Mouse (Mus musculus): ENCODE data around the gene Tmem156. TPM values are rescaled to one million over a fixed set of nuclear protein-coding genes. Genes with fewer than 3 reads are reported as not detected.
"Not testable (repeated sequence)": the region's sequence is repeated elsewhere in the genome, so short reads cannot be mapped to it uniquely, and the experiment has no call there.

Gene Tmem156
- total RNA-seq (2021), result under 1 TPM in 1 of 2 experiments, not detected in 1; 0.53 TPM
- long read RNA-seq, experiment 1, result 0 reads
- long read RNA-seq, experiment 2, partial matches to known transcripts, result 0 of 1 reads
- long read RNA-seq, experiment 2, other reads (novel, unspliced or antisense), result 1 of 1 reads

- DNase-seq (ENCODE audit: low spot score in 2 of 2), result no peak
These were observed at the start of gene Tmem156 for GRCm38 (mm10) chr5:65091921-65092320. TSS of gene Tmem156 (minus strand) at chr5:65092132.

GRCm38 (mm10) chr5:65141242-65141641 is 49.3 kb upstream of the Tmem156 start:
- no peak for DNase-seq (ENCODE audit: low spot score in 2 of 2)

- DNase-seq (ENCODE audit: low spot score in 2 of 2), result no peak
These were observed 45.1 kb upstream of the Tmem156 start for GRCm38 (mm10) chr5:65137073-65137472.

- DNase-seq (ENCODE audit: low spot score in 2 of 2), result no peak
These were observed 44.2 kb upstream of the Tmem156 start for GRCm38 (mm10) chr5:65136159-65136558.

GRCm38 (mm10) chr5:65131211-65131879 is 39.4 kb upstream of the Tmem156 start:
- peak; percentile 12 to 38 for DNase-seq (ENCODE audit: low spot score in 2 of 2)

- DNase-seq (ENCODE audit: low spot score in 2 of 2), result peak in 1 of 2 experiments; percentile 25
These were observed 38.7 kb upstream of the Tmem156 start for GRCm38 (mm10) chr5:65130528-65131210.

GRCm38 (mm10) chr5:65128481-65128880 is 36.5 kb upstream of the Tmem156 start:
- no peak for DNase-seq (ENCODE audit: low spot score in 2 of 2)

GRCm38 (mm10) chr5:65126137-65126536 is 34.2 kb upstream of the Tmem156 start:
- DNase-seq (ENCODE audit: low spot score in 2 of 2), result no peak

- no peak for DNase-seq (ENCODE audit: low spot score in 2 of 2)
These were observed 30.7 kb upstream of the Tmem156 start for GRCm38 (mm10) chr5:65122616-65123015.

GRCm38 (mm10) chr5:65119918-65120317 is 28.0 kb upstream of the Tmem156 start:
- no peak for DNase-seq (ENCODE audit: low spot score in 2 of 2)

GRCm38 (mm10) chr5:65119495-65119894 is 27.6 kb upstream of the Tmem156 start:
- DNase-seq (ENCODE audit: low spot score in 2 of 2), result no peak

- DNase-seq (ENCODE audit: low spot score in 2 of 2), result no peak
These were observed 24.9 kb upstream of the Tmem156 start for GRCm38 (mm10) chr5:65116789-65117188.

GRCm38 (mm10) chr5:65113323-65113722 is 21.4 kb upstream of the Tmem156 start:
- no peak for DNase-seq (ENCODE audit: low spot score in 2 of 2)

GRCm38 (mm10) chr5:65112225-65112624 is 20.3 kb upstream of the Tmem156 start:
- DNase-seq (ENCODE audit: low spot score in 2 of 2), result not testable (repeated sequence)

- peak in 1 of 2 experiments; percentile 18 for DNase-seq (ENCODE audit: low spot score in 2 of 2)
These were observed 16.0 kb upstream of the Tmem156 start for GRCm38 (mm10) chr5:65107773-65108432.

GRCm38 (mm10) chr5:65106876-65107772 is 15.2 kb upstream of the Tmem156 start, which contains the start of gene Klhl5:
TSS of gene Klhl5 (plus strand) at chr5:65107539.
- peak; percentile 78 to 79 for DNase-seq (ENCODE audit: low spot score in 2 of 2)

- no peak for DNase-seq (ENCODE audit: low spot score in 2 of 2)
These were observed 10.7 kb upstream of the Tmem156 start for GRCm38 (mm10) chr5:65102641-65103042.

- DNase-seq (ENCODE audit: low spot score in 2 of 2), result no peak
These were observed 10.2 kb upstream of the Tmem156 start for GRCm38 (mm10) chr5:65102026-65102640.

- DNase-seq (ENCODE audit: low spot score in 2 of 2), result no peak
These were observed 9.7 kb upstream of the Tmem156 start for GRCm38 (mm10) chr5:65101621-65102020.

GRCm38 (mm10) chr5:65101209-65101608 is 9.3 kb upstream of the Tmem156 start:
- no peak for DNase-seq (ENCODE audit: low spot score in 2 of 2)

Data from left cerebral cortex, adult 18-20 months (tissue).